Mouse (Mus musculus): ENCODE measurements around the gene Pth1r. TPM values are rescaled to one million over a fixed set of nuclear protein-coding genes. Genes with fewer than 3 reads are reported as not detected.

Gene Pth1r
- total RNA-seq, 4 experiments from 2014 or later, result 0.44 to 1.4 (median 1.0) TPM

DNA sequence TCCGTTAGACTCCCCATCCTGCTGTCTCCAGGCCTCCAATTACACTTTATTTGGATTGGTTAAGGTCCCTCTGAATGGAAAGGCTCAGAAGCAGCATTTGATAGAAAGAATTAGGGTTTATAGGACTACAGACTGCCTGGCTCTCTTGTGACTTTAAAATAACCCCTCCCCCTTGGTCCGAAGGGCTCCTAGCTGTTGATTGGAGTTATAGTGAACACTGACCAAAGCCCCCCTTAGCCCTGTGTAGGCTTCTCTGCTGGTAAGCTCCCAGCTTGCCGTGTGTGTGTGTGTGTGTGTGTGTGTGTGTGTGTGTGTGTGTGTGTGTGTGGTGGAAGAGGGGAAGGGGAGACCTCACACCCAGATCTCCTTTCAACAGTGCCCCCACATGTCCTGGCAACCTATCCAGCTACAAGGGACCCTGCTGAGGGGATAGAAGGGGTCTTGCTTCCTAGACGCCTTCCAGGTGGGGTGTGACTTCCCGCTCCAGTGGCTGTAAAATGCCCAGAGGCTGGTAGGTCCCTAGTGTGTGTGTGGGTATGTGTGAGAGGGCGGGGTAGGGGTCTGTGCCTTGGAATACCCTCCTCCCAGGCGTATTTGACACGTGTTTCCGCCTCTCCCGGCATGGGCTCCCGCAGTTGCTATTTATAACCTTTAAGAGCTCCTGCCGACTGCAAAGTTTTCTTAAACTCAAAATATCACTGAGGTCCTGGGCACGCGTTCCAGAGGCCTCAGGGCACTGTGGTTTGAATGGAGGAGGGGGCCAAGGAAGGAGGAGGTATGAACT is 3.7 kb upstream of the Pth1r start:
- no peak for DNase-seq (ENCODE audit: low spot score in 2 of 2)

DNA sequence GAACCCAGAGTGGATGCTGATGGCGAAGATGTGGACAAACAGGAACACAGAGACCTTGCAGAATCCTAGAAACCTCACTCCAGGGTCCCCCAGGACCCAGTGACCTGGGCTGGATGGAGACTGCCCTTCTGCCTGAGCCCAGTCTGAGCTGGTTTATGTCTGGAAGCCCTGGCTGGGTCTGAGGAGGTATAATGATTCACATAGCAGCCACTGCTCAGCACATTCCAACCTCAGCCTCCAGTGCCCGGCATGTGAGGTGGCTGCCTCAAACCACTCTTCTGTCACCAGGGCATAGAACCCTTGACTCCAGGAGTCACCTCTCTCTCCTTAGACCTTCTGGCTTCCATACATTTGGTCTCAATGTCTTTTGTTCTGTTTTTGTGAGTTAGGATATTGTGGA is 1.5 kb upstream of the Pth1r start:
- no peak for DNase-seq (ENCODE audit: low spot score in 2 of 2)

DNA sequence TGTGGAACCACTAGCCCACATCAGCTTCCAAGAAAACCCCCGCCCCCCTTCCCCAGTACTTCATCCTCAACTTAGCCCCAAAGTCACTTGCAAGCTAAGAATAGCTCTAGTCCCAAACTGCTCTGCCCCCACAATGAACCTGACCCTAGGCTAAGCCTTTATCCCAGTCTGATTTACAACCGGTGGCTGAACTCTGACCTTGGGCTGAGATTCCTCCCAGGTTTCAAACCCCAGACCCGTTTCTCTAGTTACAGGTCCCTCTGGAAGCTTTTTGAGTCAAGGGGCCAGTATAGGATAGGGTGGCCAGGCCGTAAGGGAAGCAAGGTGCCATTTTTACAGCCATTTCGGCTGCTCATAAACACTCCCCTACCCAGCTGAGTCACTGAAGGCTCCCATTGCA is 707 bp downstream of the Pth1r start:
- DNase-seq (ENCODE audit: low spot score in 2 of 2), result no peak

DNA sequence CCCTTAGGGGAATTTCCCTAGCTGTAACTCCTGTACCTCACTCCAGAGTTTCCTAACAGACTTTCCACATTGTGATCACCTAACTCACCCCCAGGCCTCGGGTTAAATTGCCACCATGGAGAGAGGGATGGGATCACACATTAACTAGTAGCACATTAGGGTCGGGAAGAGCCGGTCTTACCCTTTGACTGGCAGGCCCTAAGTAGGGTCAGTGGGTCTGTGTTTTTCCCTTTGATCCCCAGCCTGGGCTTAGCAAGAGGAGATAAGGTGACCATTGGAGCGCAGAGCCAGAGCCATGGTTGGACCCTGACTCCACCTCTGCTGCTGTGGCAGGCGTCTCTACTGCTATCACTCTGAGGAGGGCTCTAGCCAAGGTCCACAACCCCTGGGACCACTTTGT is 1.2 kb downstream of the Pth1r start:
- no peak for DNase-seq (ENCODE audit: low spot score in 2 of 2)

DNA sequence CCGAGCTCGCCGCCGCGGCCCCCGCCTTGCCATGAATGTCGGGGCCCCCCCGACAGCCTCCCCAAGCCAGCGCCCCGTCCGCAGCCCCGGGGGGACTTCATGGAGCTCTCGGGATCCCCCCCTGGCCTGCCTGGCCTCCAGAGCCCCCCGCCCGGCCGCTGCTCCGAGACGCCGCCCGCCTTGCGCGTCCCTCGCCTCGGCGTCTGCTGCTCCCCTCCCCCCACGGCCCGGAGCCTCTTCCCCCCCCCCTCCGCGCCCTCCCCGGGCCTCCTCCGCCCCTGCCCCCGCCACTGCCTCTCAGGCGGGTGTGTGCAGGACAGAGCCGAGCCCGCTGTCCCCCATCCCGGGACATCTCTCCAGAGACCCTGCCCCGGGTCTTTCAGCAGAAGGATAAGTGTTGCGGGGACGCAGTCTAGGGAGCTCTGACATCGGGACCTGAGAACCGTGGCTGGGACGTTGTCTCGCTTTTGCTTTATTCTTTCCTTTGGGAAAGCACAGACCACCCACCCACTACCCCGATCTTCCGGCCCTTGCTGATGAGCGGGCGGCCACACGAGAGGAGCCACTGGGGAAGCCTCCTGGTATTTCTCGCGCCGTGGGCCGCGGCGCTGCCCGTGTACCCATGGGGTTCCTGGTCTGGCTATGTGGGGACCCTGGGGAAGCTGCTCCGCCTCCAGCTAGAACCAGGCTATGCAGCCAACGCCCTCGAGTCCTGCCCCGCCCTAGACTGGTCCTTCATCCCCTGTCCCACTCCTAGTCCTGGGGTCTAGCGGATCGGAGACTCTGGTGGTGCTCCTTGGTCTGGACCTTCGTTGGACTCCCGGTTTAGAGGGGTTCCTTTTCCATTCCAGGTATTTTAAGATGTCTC is 3.3 kb downstream of the Pth1r start:
- DNase-seq (ENCODE audit: low spot score in 2 of 2), result no peak

DNA sequence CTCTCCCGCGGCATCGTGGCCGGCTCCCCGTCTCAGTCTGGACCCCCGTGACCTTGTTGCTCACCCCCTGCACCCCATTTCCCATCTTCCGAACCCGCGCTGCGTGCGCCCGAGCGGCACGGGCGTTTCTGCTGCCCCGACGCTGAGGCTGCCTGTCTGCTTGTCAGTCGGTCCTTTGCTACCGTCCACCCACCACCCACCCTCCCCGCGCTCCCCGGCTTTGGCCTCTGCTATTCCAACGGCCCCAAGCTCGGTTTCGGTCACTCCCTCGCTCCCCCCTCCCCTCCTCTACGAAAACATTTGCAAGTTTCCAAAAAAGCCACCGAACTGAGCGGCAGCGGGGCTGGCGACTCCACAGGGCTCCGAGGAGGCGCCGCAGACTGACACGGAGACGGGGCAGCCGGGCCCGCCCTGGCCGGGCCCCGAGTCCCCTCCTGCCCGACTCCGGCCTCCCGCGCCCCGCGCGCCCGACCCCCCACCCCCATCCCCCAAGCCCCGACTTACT is 3.9 kb downstream of the Pth1r start:
- no peak for DNase-seq (ENCODE audit: low spot score in 2 of 2)

DNA sequence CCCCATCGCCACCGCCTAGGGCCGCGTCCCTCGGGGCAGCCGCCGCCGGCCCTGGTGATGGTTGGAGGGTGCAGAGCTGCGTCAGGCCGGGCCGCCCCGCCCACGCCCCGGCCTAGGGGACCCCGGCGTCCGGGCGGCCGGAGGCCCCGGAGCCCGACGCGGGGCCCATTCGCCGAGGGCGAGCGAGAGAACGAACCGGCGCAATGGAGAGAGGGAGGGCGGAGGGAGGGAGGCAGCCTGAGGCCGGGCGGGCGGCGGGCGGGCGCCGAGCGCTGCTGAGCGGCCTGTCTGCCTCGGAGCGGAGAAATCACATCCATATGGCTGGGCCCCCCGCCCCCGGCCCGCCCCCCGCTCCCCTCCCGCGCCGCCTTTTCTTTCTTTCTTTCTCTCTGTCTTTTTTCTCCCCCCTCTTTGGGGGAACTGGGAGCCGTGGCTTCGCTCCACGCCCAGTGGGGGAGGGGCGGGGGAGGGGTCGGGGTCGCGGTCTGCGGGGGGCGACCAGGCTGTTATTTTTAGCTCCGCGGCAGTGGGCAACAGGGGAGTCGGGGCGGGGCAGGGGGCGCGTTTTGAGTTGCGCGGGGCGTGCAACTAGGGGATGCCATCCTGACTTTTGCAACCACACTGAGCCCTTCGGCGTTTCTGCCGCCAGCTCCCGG is 4.5 kb downstream of the Pth1r start:
- no peak for DNase-seq (ENCODE audit: low spot score in 2 of 2)

DNA sequence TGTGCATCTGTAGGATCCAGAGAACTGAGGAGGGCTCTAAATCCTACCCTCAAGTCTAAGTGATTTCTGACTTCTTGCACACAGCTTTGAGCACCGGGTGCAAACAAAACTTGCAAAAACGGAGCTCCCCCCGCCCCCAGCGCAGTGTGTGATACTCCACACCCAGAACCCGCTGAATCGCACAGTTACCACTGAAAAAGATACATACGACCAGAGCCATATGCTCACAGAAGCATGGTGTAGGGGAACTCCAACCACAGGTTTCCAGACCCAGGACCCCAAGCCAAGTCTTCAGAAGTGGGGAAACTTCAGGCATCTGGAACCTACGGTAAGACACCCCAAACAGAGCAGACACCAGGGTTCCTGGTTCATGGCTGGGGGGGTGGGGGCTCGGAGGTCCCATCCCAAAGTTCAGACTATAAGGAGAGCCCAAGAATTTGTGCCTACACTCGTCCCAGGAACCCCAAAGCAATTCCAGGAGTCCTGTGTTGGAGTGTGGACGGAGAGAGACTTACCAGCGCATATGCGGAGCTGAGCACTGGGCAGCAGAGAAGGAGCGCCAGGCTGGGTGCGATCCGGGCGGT is 5.1 kb downstream of the Pth1r start, which contains the start of gene Myl3:
Gene Myl3 (plus strand): TSS at position 151 of the 584 bp plus-strand sequence.
- DNase-seq (ENCODE audit: low spot score in 2 of 2), result no peak

DNA sequence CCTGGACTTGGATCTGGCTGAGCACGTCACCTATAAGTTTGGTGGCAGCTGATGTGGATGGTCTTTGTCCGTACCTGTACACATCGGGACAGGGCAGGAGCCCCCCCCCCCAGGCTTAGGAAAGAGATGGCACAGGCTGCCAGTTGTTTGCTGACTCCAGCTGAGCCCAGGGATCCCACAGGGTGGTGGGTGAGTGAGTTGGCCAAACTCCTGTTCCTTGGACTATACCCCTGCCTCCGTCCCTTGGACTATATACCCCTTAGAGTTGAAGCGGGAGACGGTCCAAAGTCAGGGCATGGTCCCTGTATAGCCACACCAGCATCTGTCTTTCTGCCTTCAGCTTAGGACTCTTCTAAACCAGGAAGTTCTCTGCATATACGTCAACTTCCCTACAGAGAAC is 7.0 kb downstream of the Pth1r start:
- DNase-seq (ENCODE audit: low spot score in 2 of 2), result no peak

DNA sequence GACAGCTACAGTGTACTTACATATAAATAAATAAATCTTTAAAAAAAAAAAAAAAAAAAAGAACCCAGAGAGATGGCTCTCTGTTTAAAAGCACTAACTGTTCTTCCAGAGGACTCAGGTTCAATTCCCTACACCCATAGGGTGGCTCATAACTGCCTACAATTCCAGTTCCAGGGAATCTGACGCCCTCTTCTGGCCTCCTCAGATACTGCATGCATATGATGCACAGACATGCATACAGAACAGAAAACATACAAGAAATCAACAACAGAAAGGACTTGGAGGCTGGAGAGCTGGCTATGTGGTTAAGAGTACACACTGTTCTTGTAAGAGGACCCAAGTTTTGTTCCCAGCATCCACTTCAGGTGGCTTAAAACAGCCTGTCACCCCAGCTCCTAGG is 8.9 kb downstream of the Pth1r start:
- no peak for DNase-seq (ENCODE audit: low spot score in 2 of 2)

DNA sequence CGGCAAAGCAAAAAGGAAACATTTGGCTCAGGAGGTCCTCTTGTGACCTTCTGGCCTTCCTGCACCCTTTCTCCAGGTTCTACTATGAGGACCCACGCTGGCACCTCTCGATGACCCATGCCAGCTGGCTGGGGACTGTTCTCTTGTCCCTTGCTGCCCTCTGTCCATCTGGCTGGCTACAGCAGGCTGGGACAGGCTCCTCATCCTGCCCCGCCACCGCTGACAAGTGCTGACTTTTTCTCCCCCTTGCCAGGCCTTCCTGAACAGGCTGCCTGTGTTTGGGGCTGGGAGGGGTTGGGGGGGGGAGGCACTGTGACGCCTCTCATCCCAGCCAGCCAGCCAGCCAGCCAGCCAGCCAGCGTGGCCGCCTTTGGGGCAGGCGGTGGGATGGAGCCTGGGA is 10.6 kb downstream of the Pth1r start:
- no peak for DNase-seq (ENCODE audit: low spot score in 2 of 2)

DNA sequence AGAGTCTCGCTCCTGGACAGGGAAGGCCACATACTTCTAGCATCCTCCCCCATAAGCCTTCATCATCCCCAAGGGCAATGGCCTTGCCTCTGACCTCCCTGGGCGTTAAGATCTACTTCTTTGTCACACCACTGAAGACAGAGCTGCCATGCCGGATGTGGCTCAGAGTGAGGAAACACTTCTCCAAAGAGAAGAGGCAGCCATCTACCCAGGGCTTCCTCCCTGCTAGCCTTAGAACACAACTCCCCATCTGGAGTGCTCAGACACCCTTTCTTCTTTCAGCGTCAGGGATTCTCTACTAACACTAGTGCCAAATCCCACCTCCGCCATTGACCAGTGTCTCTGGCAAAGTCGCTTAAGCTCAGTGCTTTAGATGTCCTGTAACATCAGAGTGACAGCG is 12.8 kb downstream of the Pth1r start:
- DNase-seq (ENCODE audit: low spot score in 2 of 2), result no peak

DNA sequence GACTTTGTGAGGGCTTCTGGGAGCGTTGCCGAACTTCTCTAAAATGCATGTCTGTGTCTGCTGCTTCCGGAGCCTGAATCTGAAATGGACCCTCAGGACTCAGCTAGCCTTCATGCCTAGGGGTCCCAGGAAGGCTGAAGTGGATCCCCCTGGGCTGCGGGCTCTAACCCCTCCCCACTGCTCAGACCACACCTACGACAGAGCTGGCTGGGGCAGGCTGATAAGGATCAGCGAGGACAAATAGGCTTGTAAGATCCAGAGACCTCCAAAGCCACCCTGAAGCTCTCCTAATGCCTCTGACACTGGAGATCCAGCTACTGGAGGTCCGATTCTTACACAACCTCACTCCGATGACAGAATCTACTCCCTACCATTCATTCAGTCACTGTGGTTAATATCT is 13.8 kb downstream of the Pth1r start:
- no peak for DNase-seq (ENCODE audit: low spot score in 2 of 2)

DNA sequence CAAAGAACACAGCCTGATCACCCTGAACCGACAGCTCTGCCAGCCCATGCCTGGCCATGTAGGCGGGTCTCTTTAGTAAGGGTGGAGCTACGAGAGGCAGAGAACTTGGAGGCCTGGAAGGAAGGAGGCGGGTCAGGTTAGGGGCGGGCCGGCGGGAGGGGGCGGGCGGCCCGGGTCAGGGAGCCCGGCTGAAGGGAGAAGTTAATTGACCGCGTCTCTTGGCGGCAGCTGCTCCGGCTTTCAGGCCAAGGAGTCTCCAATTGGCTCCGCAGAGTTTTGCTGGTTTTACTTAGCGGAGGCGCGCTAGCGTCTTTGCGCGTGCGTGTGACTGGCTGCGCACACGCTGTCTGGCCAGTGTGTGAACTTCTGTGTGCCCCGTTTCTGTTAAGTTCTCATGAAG is 14.3 kb downstream of the Pth1r start:
- peak; percentile 55 to 76 for DNase-seq (ENCODE audit: low spot score in 2 of 2)

DNA sequence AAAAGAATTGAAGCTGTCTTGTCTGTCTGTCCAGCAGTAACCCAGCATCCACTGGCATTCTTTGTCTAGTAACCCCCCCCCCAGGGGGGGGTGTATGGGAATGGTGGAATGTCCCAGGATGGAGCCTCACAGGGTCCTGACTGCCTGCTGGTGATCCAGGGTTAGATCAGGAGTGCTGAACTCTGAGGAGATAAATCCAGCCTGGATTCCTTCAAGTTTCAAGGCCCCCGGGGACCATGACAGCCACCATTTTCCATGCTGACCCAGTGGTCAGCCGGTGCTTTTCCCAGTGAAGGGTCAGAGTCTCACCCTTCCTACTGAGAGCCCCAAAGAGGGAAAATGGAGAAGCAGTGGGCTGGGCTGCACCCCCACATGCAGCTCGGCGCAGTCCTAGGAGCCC is 15.1 kb downstream of the Pth1r start:
- no peak for DNase-seq (ENCODE audit: low spot score in 2 of 2)

DNA sequence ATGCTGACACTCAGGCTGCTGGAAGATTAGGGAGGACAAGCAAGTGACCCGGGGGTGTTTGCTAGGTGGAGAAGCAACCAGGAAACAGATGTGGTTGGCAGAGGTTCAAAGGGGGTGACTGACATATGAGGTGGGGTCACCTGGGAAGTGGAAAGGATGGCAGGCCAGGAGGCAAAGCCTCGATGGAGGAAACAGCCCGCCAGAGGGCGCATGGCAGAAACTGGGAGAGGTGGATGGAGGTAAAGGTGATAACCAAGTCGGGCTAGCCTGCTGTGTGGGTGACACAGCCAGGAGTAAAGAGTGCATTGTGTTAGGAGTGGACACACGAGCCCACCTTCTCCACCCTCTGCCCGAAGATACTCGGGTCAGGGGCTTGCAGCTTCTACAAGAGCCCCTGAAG is 17.1 kb downstream of the Pth1r start:
- no peak for DNase-seq (ENCODE audit: low spot score in 2 of 2)

DNA sequence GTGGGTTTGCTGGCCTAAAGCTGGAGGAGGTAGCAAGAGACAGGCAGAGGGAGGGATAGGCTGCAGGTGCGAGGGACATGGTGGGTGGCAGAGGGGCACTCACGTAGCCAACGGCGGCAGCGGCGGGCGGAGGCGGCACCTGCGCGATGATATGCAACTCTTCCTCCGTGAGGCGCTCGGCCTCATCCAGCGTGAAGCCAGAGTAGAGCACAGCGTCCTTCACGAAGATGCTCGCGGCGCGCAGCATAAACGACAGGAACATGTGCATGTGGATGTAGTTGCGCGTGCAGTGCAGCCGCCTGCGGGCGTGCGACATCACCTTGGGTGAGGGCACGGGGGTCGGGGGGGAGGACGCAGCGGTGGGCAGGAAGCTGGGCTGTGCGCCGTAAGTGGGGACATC is 20.1 kb downstream of the Pth1r start:
- DNase-seq (ENCODE audit: low spot score in 2 of 2), result no peak

DNA sequence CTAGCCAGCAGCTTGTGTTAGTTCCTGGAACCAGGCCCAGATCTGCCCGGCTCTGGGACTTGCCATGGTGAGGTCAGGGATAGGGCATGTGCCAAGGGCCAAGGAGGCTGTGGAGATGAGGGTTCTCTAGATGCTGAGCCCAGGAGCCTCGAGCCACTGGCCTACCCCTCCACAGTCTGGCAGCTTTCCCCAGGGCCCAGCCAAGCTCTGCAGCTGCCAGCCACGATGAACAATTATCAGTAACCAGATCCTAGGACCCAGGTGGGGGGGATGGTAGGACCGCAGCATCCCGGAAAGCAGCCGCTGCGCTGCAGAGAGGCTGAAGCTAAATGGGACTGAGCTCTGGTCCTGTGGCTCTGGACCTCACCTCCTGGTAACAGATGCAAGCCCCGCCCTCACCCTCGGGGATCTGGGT is 21.2 kb downstream of the Pth1r start:
- peak in 1 of 2 experiments; percentile 33 for DNase-seq (ENCODE audit: low spot score in 2 of 2)

DNA sequence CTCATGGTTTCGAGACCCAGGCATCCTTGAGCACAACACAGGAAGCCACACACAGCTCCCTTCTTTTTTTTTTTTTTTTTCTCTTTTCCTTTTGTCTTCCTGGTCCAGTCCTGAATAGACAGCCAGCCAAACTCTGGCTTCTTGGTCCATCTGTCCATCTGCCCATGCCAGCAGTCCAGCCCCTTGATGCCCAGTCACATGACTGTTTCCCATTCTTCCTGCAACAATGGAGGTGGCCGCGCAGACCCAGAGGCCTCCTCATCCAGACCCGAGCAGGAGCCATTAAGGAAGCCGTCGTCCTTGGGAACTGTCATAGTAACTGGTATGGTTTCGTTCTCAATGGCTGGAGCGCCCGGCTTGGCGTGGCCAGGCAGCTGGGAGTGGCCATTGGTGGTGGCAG is 24.9 kb downstream of the Pth1r start:
- DNase-seq (ENCODE audit: low spot score in 2 of 2), result no peak

DNA sequence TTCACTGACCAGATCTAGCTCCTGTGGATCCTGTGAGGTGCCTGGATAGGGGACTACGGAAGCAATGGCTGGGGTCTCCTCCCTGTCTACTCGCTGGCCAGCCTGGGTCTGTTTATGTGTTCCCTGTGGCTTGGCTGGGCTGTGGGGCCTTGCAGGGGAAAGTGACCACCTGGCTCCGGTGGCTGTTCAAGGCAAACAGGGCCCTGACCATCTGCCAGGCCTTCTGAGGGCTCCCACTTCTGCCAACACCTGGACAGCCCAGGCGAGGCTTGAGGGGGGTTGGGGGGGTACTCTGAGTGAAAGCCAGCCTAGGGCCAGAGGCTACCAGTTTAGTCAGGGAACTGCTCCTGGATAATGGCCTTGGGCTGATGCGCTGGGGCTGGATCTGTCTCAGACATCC is 27.0 kb downstream of the Pth1r start:
- no peak for DNase-seq (ENCODE audit: low spot score in 2 of 2)

DNA sequence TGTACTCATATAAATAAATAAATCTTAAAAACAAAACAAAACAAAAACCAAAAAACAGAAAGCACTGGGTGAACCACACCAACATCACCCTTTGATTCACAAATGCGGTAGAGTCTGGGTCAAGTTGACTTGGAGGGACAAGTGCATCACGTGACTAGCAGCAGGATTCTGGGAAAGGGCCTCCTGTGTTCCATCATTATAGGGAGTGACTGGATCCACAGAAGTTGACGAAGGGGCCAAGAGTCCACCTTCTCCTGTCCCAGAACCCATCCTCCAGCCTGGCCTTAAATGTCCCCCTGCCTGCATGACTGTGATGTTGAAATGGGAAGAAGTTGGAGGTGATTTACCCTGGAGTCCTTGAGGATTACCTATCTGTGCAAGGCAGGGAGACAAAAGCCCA is 28.1 kb downstream of the Pth1r start:
- DNase-seq (ENCODE audit: low spot score in 2 of 2), result no peak

DNA sequence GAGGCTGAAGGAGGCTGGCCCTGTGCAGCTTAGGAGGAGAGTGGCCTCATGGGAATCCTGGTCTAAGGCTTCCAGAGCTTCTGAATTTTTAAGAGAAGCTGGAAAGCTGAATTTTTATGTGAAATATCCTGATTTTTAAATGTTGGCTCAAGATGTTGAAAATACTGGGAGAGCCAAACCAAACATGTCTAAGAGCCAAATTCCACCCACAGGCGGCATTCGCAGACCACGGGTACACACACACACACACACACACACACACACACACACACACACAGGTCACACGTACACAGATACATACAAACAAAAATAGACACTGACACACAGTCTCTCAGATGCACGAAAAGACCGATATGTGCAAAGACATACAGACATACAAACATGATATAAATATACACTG is 28.9 kb downstream of the Pth1r start:
- DNase-seq (ENCODE audit: low spot score in 2 of 2), result no peak
